11 mouse cellular contexts compared by ENCODE assay signal in genomic region chr2:167823044-167823443, GRCm38 (mm10).
A peak's percentile ranks its signal among the peaks of the same experiment; 100 is the strongest.
DNase-seq lines count a peak whose midpoint lies in the region; ATAC-seq and TF ChIP-seq lines count a peak whose summit lies in the region.
"Had no signal": no experiment of that assay in that cellular context is flagged by ENCODE, and none has a peak within 500 bp of the region (broad histone marks: within the 10 kb centered on the region; RNA-seq: fewer than 3 reads in every experiment).

No protein-coding gene starts in this region.

- no peak overlapping the region for H3K4me3 ChIP-seq in lung, embryonic 16.5 days (ENCODE audit: low read length)
- no peak overlapping the region for H3K4me3 ChIP-seq in embryonic facial prominence, embryonic 10.5 days
- no peak overlapping the region for H3K4me3 ChIP-seq in limb, embryonic 14.5 days (replicated peaks; ENCODE audit: low read length)
- H3K4me3 ChIP-seq: hindbrain, embryonic 13.5 days had no signal

- H3K9me3 ChIP-seq in lung, embryonic 16.5 days (ENCODE audit: control insufficient read depth, low read length) = no peaks in the 10 kb centered on the region
- H3K9me3 ChIP-seq in embryonic facial prominence, embryonic 10.5 days = no peaks in the 10 kb centered on the region
- no peaks in the 10 kb centered on the region for H3K9me3 ChIP-seq in limb, embryonic 14.5 days (ENCODE audit: control insufficient read depth, low read length)
- H3K9me3 ChIP-seq: hindbrain, embryonic 13.5 days had no signal

- intact Hi-C loops in left cerebral cortex, postnatal 10 days (cut with DNase I) = no loop called here

- peaks cover 55% of the 10 kb centered on the region for H3K4me1 ChIP-seq in lung, embryonic 16.5 days (replicated peaks; ENCODE audit: control insufficient read depth, insufficient read depth, low read length)
- peaks cover 45% of the 10 kb centered on the region for H3K4me1 ChIP-seq in embryonic facial prominence, embryonic 10.5 days
- H3K4me1 ChIP-seq in limb, embryonic 14.5 days (ENCODE audit: control insufficient read depth, insufficient read depth, low read length) = peaks cover 10% of the 10 kb centered on the region

- TF ChIP-seq POLR2A in limb, embryonic 14.5 days (IDR thresholded peaks at IDR 0.05; ENCODE audit: borderline replicate concordance, extremely low read depth, insufficient read depth, insufficient read length) = no peak

- H3K9ac ChIP-seq in lung, embryonic 16.5 days (ENCODE audit: low read length) = no peak overlapping the region
- H3K9ac ChIP-seq in limb, embryonic 14.5 days (ENCODE audit: low read depth, low read length, severe bottlenecking) = no peak overlapping the region
- H3K9ac ChIP-seq: hindbrain, embryonic 13.5 days had no signal

- no peak for ATAC-seq in lung, embryonic 16.5 days (ENCODE audit: low read depth)
- no peak for ATAC-seq in limb, embryonic 14.5 days (ENCODE audit: low FRiP score, low read depth)

- no peaks in the 10 kb centered on the region for H3K36me3 ChIP-seq in lung, embryonic 16.5 days (ENCODE audit: control insufficient read depth, insufficient read depth, low read length)
- H3K36me3 ChIP-seq in embryonic facial prominence, embryonic 10.5 days (replicated peaks) = no peaks in the 10 kb centered on the region
- no peaks in the 10 kb centered on the region for H3K36me3 ChIP-seq in limb, embryonic 14.5 days (ENCODE audit: control insufficient read depth, insufficient read depth, low read length)
- H3K36me3 ChIP-seq: hindbrain, embryonic 13.5 days had no signal

- H3K27ac ChIP-seq in lung, embryonic 16.5 days (ENCODE audit: low read length) = peak overlapping the region; percentile 91
- 0 out of 2 replicates have a peak overlapping the region, but pooled peaks have one; percentile 14 for H3K27ac ChIP-seq in embryonic facial prominence, embryonic 10.5 days (replicated peaks)
- peak overlapping the region; percentile 55; the same call in 1 of the 2 replicates for H3K27ac ChIP-seq in limb, embryonic 14.5 days (replicated peaks; ENCODE audit: low read depth, low read length)
- H3K27ac ChIP-seq: hindbrain, embryonic 13.5 days; macrophage had no signal

- DNase-seq in lung, postnatal 4 days = no peak
- DNase-seq in embryonic facial prominence, embryonic 10.5 days (ENCODE audit: low spot score) = no peak
- DNase-seq in limb, embryonic 14.5 days (ENCODE audit: low spot score) = no peak
- no peak for DNase-seq in left cerebral cortex, postnatal 10 days (ENCODE audit: extremely low spot score in 1 of 2, low spot score in 2 of 2)
- DNase-seq in cerebellum, postnatal 4 days (ENCODE audit: low spot score in 2 of 2) = no peak
- DNase-seq in left cerebral cortex, adult 11 months (ENCODE audit: low spot score) = no peak
- DNase-seq: spleen, adult 18-20 months; thymus, postnatal 14 days had no signal

- H3K4me2 ChIP-seq in lung, embryonic 16.5 days (ENCODE audit: low read depth, low read length) = no peak overlapping the region
- no peak overlapping the region for H3K4me2 ChIP-seq in limb, embryonic 14.5 days (replicated peaks; ENCODE audit: low read depth, low read length, severe bottlenecking)
- H3K4me2 ChIP-seq: hindbrain, embryonic 13.5 days had no signal

- no peaks in the 10 kb centered on the region for H3K27me3 ChIP-seq in lung, embryonic 16.5 days (ENCODE audit: control insufficient read depth, insufficient read depth, low read depth, low read length)
- H3K27me3 ChIP-seq in embryonic facial prominence, embryonic 10.5 days (replicated peaks; ENCODE audit: low read depth, poor library complexity, severe bottlenecking) = 0 out of 2 replicates have a peak, but pooled peaks cover 4% of the 10 kb centered on the region
- no peaks in the 10 kb centered on the region for H3K27me3 ChIP-seq in limb, embryonic 14.5 days (ENCODE audit: control insufficient read depth, insufficient read depth, low read length)
- H3K27me3 ChIP-seq: hindbrain, embryonic 13.5 days had no signal

- 80% methylated on average over 3 of the region's 3 CpGs for WGBS in lung, embryonic 16.5 days
- WGBS in embryonic facial prominence, embryonic 10.5 days = 91% methylated on average over 3 of the region's 3 CpGs
- 95% methylated on average over 3 of the region's 3 CpGs for WGBS in limb, embryonic 14.5 days

Comparison
In these comparisons a context has a peak if more than half of its experiments do, and no peak if none do; other contexts are left out.
1. H3K27ac ChIP-seq: peak in every context shown above with its lines; median percentile 91 in lung, embryonic 16.5 days; 55 in limb, embryonic 14.5 days; 14 in embryonic facial prominence, embryonic 10.5 days.